Mouse (Mus musculus) hindbrain, embryonic 16.5 days (tissue): ENCODE measurements at regions not wholly inside any gene's neighbourhood (a gene's known extent, or its start where the extent isn't known, plus 50 kb on each side); places are given as distances from the start of the nearest gene placed in this dataset.

Experiments used
- ATAC-seq: fragments of 200-750 bp; cut with Nextera tagmentation; 2 replicates; pipeline ENCODE4 v1.8.0; 2017; ENCODE audit warnings: moderate TSS enrichment, moderate library complexity
- H3K27ac ChIP-seq: fragments of 300-500 bp; sonication (generic); 2 replicates; pipeline ENCODE4 v1.5.1; 2014; ENCODE audit warnings: low read depth, mild to moderate bottlenecking, control low read depth, low read length, moderate library complexity
- H3K27me3 ChIP-seq: fragments of 300-500 bp; sonication (generic); replicated peaks from 2 replicates; pipeline ENCODE4 v1.6.1; 2014; ENCODE audit warnings: low read length; ENCODE audit not compliant: control insufficient read depth, insufficient read depth
- H3K36me3 ChIP-seq: fragments of 300-500 bp; sonication (generic); 2 replicates; pipeline ENCODE4 v1.6.1; 2014; ENCODE audit warnings: mild to moderate bottlenecking, low read length, moderate library complexity, mixed read lengths; ENCODE audit not compliant: control insufficient read depth, insufficient read depth
- H3K4me1 ChIP-seq: fragments of 300-500 bp; sonication (generic); 2 replicates; pipeline ENCODE4 v1.6.1; 2014; ENCODE audit warnings: low read depth, low read length; ENCODE audit not compliant: control insufficient read depth, insufficient read depth
- H3K4me2 ChIP-seq: fragments of 300-500 bp; sonication (generic); 2 replicates; pipeline ENCODE4 v1.6.1; 2014; ENCODE audit warnings: mild to moderate bottlenecking, low read length, control low read depth, moderate library complexity
- H3K4me3 ChIP-seq: fragments of 300-500 bp; sonication (generic); 2 replicates; pipeline ENCODE4 v1.5.1; 2014; ENCODE audit warnings: mild to moderate bottlenecking, low read length, control low read depth, moderate library complexity
- H3K9ac ChIP-seq: fragments of 300-500 bp; sonication (generic); 2 replicates; pipeline ENCODE4 v1.6.1; 2014; ENCODE audit warnings: low read depth, mild to moderate bottlenecking, control low read depth, low read length, moderate library complexity
- H3K9me3 ChIP-seq: fragments of 300-500 bp; sonication (generic); 2 replicates; pipeline ENCODE4 v1.6.1; 2014; ENCODE audit warnings: mild to moderate bottlenecking, low read length, moderate library complexity; ENCODE audit not compliant: control insufficient read depth
- WGBS: fragments of 180-500 bp; shearing (Covaris S2); extraction: QIAGEN DNeasy Blood & Tissue Kit; methylation state at CpG from one replicate; pipeline ENCODE4 v1.1.7; 2014; 5-methylcytosine and 5-hydroxymethylcytosine counted together

DNA sequence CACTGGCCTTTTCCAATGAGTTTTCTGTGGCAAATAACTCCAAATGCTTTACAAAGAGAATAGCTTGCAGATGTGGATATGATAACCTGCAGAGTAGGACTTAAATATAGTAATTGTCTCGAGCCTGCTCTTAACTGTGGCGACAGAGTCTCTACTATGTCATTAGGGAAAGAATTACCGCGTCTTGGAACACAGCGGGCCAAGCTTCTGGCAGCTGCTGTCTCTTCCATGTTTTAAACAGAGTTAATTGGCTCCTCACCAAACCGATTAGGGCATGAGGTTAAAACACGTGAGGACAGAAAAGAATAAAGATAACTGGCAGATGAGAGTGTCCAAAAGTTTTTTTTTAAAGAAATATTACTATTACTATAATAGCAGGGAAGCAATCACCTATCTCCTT is 134.2 kb upstream of the Pik3r1 start:
- Histone ChIP-seq H3K4me3 (no peak overlapping the region), H3K27me3 (no peaks in the 10 kb centered on the region), H3K36me3 (no peaks in the 10 kb centered on the region), H3K27ac (no peak overlapping the region), H3K9ac (no peak overlapping the region), H3K9me3 (no peaks in the 10 kb centered on the region), H3K4me1 (no peaks in the 10 kb centered on the region), H3K4me2 (no peak overlapping the region)
- 59% methylated on average over 7 of the region's 7 CpGs for WGBS
- no peak for ATAC-seq

DNA sequence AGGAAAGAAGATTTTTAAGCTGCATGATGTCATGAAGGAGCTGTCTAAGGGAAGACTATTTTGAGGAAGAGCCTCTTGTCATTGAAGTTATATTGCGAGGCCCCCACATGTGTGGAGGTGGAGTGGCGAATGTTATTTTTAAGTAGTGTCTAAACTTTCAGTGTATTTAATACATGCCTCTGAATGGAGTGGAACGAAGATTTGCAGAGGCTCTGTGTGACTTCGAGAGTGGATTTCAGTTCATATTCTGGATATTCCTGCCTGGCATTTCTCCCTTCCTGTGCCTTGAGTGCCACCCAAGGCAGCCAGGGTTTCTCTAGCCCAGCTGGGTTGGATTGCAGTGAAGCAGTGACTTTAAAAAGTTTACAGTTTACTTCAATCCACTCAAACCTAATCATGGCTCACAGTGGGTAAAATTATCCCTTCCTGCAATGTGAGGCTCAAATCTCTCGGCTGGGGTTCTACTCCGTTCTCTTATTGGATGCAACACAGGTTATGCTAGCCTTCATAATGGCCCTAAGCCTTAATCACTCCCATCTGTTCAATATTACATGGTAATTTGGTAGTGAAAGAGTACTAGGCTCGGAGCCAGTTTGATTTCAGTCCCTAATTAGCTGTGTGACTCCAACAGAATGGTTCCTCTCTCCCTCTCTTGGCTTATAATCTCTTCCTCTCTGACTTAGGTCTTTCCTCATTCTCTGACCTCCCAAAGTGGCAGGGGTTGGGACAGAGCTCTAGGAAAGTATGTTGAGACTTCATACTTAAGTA is 138.1 kb upstream of the Pik3r1 start:
- Histone ChIP-seq H3K27me3 (no peaks in the 10 kb centered on the region), H3K36me3 (no peaks in the 10 kb centered on the region), H3K4me3 (no peak overlapping the region), H3K27ac (no peak overlapping the region), H3K9ac (no peak overlapping the region), H3K9me3 (no peaks in the 10 kb centered on the region), H3K4me2 (no peak overlapping the region), H3K4me1 (no peaks in the 10 kb centered on the region)
- 61% methylated on average over 7 of the region's 7 CpGs for WGBS
- ATAC-seq, result peak; percentile 90

DNA sequence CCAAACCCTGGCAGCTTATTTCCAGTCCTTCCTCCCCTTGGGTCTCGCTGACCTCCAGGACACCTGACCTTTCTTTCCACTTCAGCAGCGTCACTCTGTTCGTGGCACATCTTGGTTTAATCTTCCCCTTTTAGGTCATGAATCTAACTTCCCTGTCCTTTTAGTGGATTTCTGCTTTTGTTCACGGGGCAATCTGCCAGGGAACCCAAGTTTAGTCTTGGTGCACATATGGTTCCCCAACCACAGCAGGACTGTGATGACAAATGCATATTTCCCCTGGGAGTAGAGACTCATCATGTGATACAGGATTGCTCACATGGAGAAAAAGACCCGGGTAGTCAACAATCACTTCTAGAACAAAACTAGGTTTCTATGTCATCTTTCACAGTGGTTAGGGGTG is 141.0 kb upstream of the Pik3r1 start:
- H3K9ac ChIP-seq, result no peak overlapping the region
- WGBS, result 76% methylated on average over 5 of the region's 5 CpGs
- no peaks in the 10 kb centered on the region for H3K36me3 ChIP-seq
- no peaks in the 10 kb centered on the region for H3K4me1 ChIP-seq
- ATAC-seq, result no peak
- no peak overlapping the region for H3K27ac ChIP-seq
- no peaks in the 10 kb centered on the region for H3K9me3 ChIP-seq
- H3K4me2 ChIP-seq, result no peak overlapping the region
- no peaks in the 10 kb centered on the region for H3K27me3 ChIP-seq
- H3K4me3 ChIP-seq, result no peak overlapping the region

DNA sequence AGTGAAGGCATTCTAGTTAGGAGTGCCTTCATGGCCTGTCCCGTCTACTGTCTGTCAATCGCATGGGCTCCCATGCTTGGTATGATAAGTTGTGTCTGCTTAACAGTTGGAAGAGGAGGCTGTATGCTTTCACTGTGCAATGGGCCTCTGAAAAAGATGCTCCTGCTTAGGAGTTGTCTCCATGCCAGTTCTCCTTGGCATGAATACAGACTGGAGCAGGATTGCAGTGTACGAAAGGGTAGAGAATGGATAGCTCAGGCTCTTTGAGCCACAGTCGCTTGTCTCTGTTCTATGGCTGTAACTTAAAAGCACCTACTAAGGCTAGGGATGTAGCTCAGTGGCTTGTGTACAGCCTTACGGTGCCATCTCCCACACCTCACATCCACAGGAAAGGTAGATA is 142.7 kb upstream of the Pik3r1 start:
- no peaks in the 10 kb centered on the region for H3K9me3 ChIP-seq
- no peak overlapping the region for H3K27ac ChIP-seq
- H3K4me1 ChIP-seq, result peaks cover 5% of the 10 kb centered on the region; the same call in 1 of the 2 replicates
- H3K4me2 ChIP-seq, result no peak overlapping the region
- H3K4me3 ChIP-seq, result no peak overlapping the region
- WGBS, result 85% methylated on average over 5 of the region's 5 CpGs
- no peak overlapping the region for H3K9ac ChIP-seq
- ATAC-seq, result no peak
- no peaks in the 10 kb centered on the region for H3K27me3 ChIP-seq
- H3K36me3 ChIP-seq, result no peaks in the 10 kb centered on the region

DNA sequence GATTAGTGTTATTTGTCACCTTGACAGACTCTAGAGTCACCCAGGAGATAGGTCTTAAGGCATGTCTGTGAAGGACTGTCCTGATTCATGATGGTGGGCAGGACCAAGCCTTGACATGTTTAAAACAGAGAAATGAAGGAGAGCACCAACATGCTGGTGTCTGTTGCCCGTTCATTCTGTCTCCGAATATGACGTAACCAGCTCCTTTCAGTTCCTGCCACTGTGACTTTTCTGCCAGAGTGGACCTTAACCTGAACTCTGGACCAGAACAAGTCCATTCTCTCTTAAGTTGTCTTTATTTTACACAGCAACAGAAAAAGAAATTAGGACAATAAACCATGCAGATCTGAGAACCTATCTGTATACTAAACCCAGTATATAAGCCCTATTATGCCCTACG is 146.1 kb upstream of the Pik3r1 start:
- H3K4me3 ChIP-seq, result no peak overlapping the region
- 87% methylated on average over 4 of the region's 4 CpGs for WGBS

DNA sequence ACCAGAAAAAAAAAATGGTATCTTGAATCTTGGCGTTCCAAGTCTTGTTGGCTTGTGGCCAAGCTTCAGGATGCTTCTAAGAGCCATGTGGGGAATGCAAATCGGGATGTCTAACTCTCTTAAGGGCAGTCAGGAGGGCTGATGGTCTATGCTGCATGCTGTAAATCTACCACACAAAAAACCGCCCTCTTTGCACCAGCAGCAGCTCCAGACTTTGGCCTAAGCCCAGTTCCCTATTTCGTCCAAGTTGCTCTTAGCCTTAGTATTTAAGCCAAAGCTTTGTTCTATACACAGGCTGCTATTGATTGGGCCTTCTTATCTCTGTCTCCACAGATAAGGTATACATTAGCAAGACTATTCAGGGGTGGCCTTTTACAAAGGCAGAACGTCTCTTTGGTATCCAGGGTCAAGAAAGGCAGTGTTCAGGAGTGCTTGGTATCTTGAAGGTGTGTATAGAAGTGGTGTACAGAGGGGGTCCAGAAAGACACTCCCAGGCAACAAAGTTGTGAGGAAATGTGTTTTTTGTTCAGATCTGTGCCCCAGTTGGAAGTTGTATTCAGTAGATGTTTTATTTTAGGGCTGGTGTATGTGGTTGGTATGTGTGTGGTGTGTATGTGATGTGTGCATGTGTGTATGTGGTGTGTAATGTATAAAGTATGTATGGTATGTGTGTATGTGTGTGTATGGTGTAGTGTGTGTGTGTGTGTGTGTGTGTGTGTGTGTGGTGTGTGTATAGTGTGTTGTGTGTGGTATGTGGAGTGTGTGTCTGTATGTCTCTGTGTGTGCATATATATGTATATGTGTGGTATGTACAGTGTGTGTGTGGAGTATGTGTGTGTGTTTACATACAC is 146.9 kb upstream of the Pik3r1 start:
- Histone ChIP-seq H3K9ac (no peak overlapping the region), H3K4me1 (peaks cover 5% of the 10 kb centered on the region; the same call in 1 of the 2 replicates), H3K27ac (no peak overlapping the region), H3K4me2 (no peak overlapping the region), H3K27me3 (no peaks in the 10 kb centered on the region), H3K36me3 (no peaks in the 10 kb centered on the region), H3K9me3 (no peaks in the 10 kb centered on the region), H3K4me3 (no peak overlapping the region)
- peak; percentile 77; the same call in 1 of the 2 replicates for ATAC-seq
- 37% methylated on average over 5 of the region's 5 CpGs for WGBS

More for the DNA sequence above, 146.1 kb upstream of the Pik3r1 start:
- H3K9ac ChIP-seq, result no peak overlapping the region
- no peak for ATAC-seq
- no peaks in the 10 kb centered on the region for H3K9me3 ChIP-seq
- no peaks in the 10 kb centered on the region for H3K27me3 ChIP-seq
- no peaks in the 10 kb centered on the region for H3K36me3 ChIP-seq
- H3K4me2 ChIP-seq, result no peak overlapping the region
- no peak overlapping the region for H3K27ac ChIP-seq
- H3K4me1 ChIP-seq, result peaks cover 5% of the 10 kb centered on the region; the same call in 1 of the 2 replicates

DNA sequence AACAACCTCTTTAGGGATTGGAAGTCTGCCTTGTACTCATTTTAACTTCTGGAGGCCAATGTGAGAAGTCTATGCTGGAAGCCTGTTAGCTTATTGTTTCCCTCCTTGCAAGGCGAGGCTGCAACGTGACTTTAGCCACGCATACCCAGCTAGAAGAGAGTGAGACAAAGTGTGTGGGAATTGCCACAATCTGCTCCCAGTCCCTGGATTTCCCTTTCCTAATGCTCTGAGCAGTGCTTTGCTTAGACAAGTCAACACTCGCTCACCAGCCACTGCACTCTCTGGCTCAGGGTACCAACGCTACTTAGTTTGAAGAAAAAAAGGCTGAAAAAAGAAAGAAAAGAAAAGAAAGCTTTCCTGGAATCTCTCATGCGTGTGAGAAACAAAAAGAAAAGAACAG is 147.5 kb upstream of the Pik3r1 start:
- no peaks in the 10 kb centered on the region for H3K36me3 ChIP-seq
- no peak overlapping the region for H3K4me3 ChIP-seq
- no peak for ATAC-seq
- H3K27ac ChIP-seq, result no peak overlapping the region
- peaks cover 5% of the 10 kb centered on the region; the same call in 1 of the 2 replicates for H3K4me1 ChIP-seq
- no peak overlapping the region for H3K4me2 ChIP-seq
- no peak overlapping the region for H3K9ac ChIP-seq
- 52% methylated on average over 6 of the region's 6 CpGs for WGBS
- H3K9me3 ChIP-seq, result no peaks in the 10 kb centered on the region
- H3K27me3 ChIP-seq, result no peaks in the 10 kb centered on the region

DNA sequence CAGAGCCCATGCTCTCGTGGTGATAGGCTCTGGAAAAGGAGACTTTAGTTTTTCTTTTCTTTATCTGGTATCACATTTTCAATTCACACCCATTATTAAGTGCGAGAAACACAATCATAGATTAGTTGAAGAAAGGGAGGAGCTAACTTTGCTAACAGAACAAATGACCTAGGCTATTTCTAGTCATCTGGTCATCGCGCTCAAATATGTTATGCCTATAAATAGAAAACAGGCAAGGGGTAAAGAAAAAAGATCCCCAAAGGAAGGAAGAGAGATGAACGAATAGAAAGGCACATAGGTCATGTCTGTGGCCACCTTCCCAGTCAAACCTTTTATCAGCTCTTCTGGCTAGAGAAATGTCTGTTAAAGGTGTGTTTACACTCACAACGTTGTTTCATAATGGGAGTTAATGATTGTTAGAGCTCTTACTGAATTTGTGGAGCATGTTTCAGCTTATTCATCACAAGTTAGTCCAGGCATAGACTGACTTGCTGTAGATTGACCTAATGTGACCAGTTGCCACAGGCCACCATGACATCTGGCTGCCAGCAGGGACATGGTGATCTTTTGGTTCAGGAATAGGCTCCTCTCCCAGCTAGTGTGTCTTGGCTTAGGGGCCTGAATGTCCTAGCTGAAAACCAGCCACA is 148.1 kb upstream of the Pik3r1 start:
- H3K27me3 ChIP-seq, result no peaks in the 10 kb centered on the region
- H3K9ac ChIP-seq, result no peak overlapping the region
- no peaks in the 10 kb centered on the region for H3K9me3 ChIP-seq
- no peak for ATAC-seq
- H3K36me3 ChIP-seq, result no peaks in the 10 kb centered on the region
- no peak overlapping the region for H3K4me3 ChIP-seq
- no peak overlapping the region for H3K4me2 ChIP-seq
- 73% methylated on average over 6 of the region's 6 CpGs for WGBS
- H3K4me1 ChIP-seq, result peaks cover 5% of the 10 kb centered on the region; the same call in 1 of the 2 replicates
- no peak overlapping the region for H3K27ac ChIP-seq

DNA sequence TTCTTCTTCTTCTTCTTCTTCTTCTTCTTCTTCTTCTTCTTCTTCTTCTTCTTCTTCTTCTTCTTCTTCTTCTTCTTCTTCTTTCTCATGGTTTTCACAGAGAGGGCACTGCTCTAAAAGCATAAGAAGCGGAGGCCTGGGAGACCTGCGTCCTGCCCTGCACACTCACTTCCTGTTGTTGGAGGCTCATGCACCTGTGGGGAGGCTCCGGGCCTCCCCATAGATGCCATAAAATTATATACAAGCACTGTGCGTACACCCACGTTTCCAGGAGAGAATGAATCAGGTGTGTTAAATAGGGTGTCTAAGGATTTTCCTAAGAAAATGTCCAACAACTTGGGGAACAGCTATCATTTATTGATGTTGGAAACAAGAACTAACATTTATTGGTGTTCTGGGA is 148.9 kb upstream of the Pik3r1 start:
- Histone ChIP-seq H3K27me3 (no peaks in the 10 kb centered on the region), H3K9ac (no peak overlapping the region), H3K9me3 (no peaks in the 10 kb centered on the region), H3K36me3 (no peaks in the 10 kb centered on the region), H3K4me3 (no peak overlapping the region), H3K4me1 (peaks cover 5% of the 10 kb centered on the region; the same call in 1 of the 2 replicates), H3K27ac (no peak overlapping the region), H3K4me2 (no peak overlapping the region)
- no peak for ATAC-seq
- WGBS, result 92% methylated on average over 5 of the region's 5 CpGs
